In the genomic region with DNA sequence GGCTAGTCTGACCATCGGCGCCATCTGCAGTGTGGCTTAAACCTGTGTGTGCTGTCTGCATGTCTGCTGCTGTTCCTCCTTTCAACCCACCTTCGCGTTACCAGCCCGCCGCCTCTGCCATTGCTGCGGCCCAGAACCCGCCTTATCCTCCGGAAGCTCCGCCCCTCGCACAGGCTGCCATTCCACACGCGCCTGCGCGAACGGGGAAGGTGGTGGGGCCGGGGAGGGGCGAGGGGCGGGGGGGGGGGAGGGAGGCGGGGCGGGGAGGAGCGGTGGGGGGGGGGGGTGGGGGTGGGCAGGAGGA, we compare ENCODE assay signal across 8 mouse cellular contexts. TPM values are rescaled to one million over a fixed set of nuclear protein-coding genes. Genes with fewer than 3 reads are reported as not detected.
A peak's percentile ranks its signal among the peaks of the same experiment; 100 is the strongest.
DNase-seq lines count a peak whose midpoint lies in the region; ATAC-seq and TF ChIP-seq lines count a peak whose summit lies in the region.

A gene (minus strand): TSS at position 152 of the 304 bp plus-strand sequence.

- no peaks in the 10 kb centered on the region for H3K36me3 ChIP-seq in heart, embryonic 12.5 days
- H3K36me3 ChIP-seq in kidney, postnatal 0 days (ENCODE audit: insufficient read depth, low read length) = no peaks in the 10 kb centered on the region
- H3K36me3 ChIP-seq in liver, embryonic 11.5 days (ENCODE audit: control insufficient read depth, insufficient read depth, low read length) = no peaks in the 10 kb centered on the region
- H3K36me3 ChIP-seq in splenic B cell, adult 2 months (ENCODE audit: control insufficient read depth, insufficient read depth, low read length, poor library complexity, severe bottlenecking) = no peaks in the 10 kb centered on the region

- DNase-seq in CD4-positive helper T cell, adult 2 months (ENCODE audit: low read depth, low spot score) = peak; percentile 86
- peak; percentile 87 for DNase-seq in kidney, postnatal 0 days (ENCODE audit: low spot score)
- DNase-seq in liver, embryonic 11.5 days (ENCODE audit: low spot score) = peak; percentile 52
- DNase-seq in naive thymus-derived CD4-positive, alpha-beta T cell, adult 2 months (ENCODE audit: low read depth) = peak; percentile 84
- peak; percentile 87 for DNase-seq in splenic B cell, adult 2 months (ENCODE audit: low read depth, low spot score)

- H3K9me3 ChIP-seq in heart, embryonic 12.5 days (replicated peaks) = no peaks in the 10 kb centered on the region
- no peaks in the 10 kb centered on the region for H3K9me3 ChIP-seq in kidney, postnatal 0 days (replicated peaks; ENCODE audit: low read length)
- H3K9me3 ChIP-seq in liver, embryonic 11.5 days (ENCODE audit: control insufficient read depth, low read length) = no peaks in the 10 kb centered on the region

- H3K27ac ChIP-seq in brown adipose tissue, adult 24 weeks (replicated peaks; ENCODE audit: low read depth, low read length) = peak within 1 kb of the TSS; percentile 37; the same call in 1 of the 2 replicates
- peak within 1 kb of the TSS; percentile 33; the same call in 1 of the 2 replicates for H3K27ac ChIP-seq in heart, embryonic 12.5 days (ENCODE audit: poor library complexity, severe bottlenecking)
- peak within 1 kb of the TSS; percentile 36; the same call in 1 of the 2 replicates for H3K27ac ChIP-seq in kidney, postnatal 0 days
- no peak within 1 kb of the TSS; the same call in 1 of the 2 replicates for H3K27ac ChIP-seq in liver, embryonic 11.5 days (ENCODE audit: low read depth, low read length)

- peak; percentile 100 for ATAC-seq in erythroid progenitor cell, adult 5-6 weeks (replicated peaks; ENCODE audit: low FRiP score, poor library complexity, severe bottlenecking)
- ATAC-seq in heart, embryonic 12.5 days (ENCODE audit: insufficient number of reproducible peaks, low FRiP score) = peak; percentile 81
- peak; percentile 72 for ATAC-seq in kidney, postnatal 0 days (replicated peaks; ENCODE audit: low FRiP score, low read depth)
- peak; percentile 75 for ATAC-seq in liver, embryonic 11.5 days (replicated peaks; ENCODE audit: low FRiP score)

- no peaks in the 10 kb centered on the region for H3K4me1 ChIP-seq in brown adipose tissue, adult 24 weeks (ENCODE audit: control insufficient read depth, insufficient read depth, insufficient read length, low read length)
- H3K4me1 ChIP-seq in heart, embryonic 12.5 days (replicated peaks) = no peaks in the 10 kb centered on the region
- H3K4me1 ChIP-seq in kidney, postnatal 0 days (replicated peaks; ENCODE audit: insufficient read depth, low read length) = no peaks in the 10 kb centered on the region
- no peaks in the 10 kb centered on the region for H3K4me1 ChIP-seq in liver, embryonic 11.5 days (replicated peaks; ENCODE audit: control insufficient read depth, insufficient read depth, low read length)

- TF ChIP-seq CTCF in kidney, postnatal 0 days (IDR thresholded peaks at IDR 0.05; ENCODE audit: low read depth) = no peak

- WGBS in heart, embryonic 12.5 days = 26% methylated on average over 11 of the region's 22 CpGs
- 19% methylated on average over 11 of the region's 22 CpGs for WGBS in kidney, postnatal 0 days
- 29% methylated on average over 12 of the region's 22 CpGs for WGBS in liver, embryonic 11.5 days

- peak within 1 kb of the TSS; percentile 73 for H3K4me2 ChIP-seq in heart, embryonic 12.5 days
- H3K4me2 ChIP-seq in kidney, postnatal 0 days (ENCODE audit: low read length) = peak within 1 kb of the TSS; percentile 58
- H3K4me2 ChIP-seq in liver, embryonic 11.5 days = peak within 1 kb of the TSS; percentile 72

- H3K4me3 ChIP-seq in brown adipose tissue, adult 24 weeks (ENCODE audit: insufficient read depth, low read depth, low read length) = peak within 1 kb of the TSS; percentile 72
- peak within 1 kb of the TSS; percentile 59 for H3K4me3 ChIP-seq in heart, embryonic 12.5 days
- peak within 1 kb of the TSS; percentile 47 for H3K4me3 ChIP-seq in kidney, postnatal 0 days (replicated peaks; ENCODE audit: low read depth, low read length)
- peak within 1 kb of the TSS; percentile 55 for H3K4me3 ChIP-seq in liver, embryonic 11.5 days (ENCODE audit: low read depth, low read length)

- H3K9ac ChIP-seq in heart, embryonic 12.5 days = peak within 1 kb of the TSS; percentile 74
- peak within 1 kb of the TSS; percentile 53 for H3K9ac ChIP-seq in kidney, postnatal 0 days (ENCODE audit: low read depth, low read length)
- H3K9ac ChIP-seq in liver, embryonic 11.5 days (ENCODE audit: low read depth, low read length) = peak within 1 kb of the TSS; percentile 76

- no peaks in the 10 kb centered on the region for H3K27me3 ChIP-seq in heart, embryonic 12.5 days (replicated peaks)
- H3K27me3 ChIP-seq in kidney, postnatal 0 days (ENCODE audit: insufficient read depth, low read length) = no peaks in the 10 kb centered on the region
- no peaks in the 10 kb centered on the region for H3K27me3 ChIP-seq in liver, embryonic 11.5 days (replicated peaks; ENCODE audit: control insufficient read depth, insufficient read depth, low read length)
- H3K27me3 ChIP-seq in splenic B cell, adult 2 months (ENCODE audit: control insufficient read depth, insufficient read depth, low read length, poor library complexity, severe bottlenecking) = no peaks in the 10 kb centered on the region

RNA-seq across cellular contexts. Expression of the gene that starts here (rescaled TPM):
- polyA plus RNA-seq in brown adipose tissue, adult 24 weeks (2012; ENCODE audit: insufficient read depth, insufficient read length, missing spikeins) = 85.5 and 92.6 TPM in 2 replicates
- 15.1 and 20.9 TPM in 2 replicates for total RNA-seq in erythroid progenitor cell, adult 5-6 weeks (2015; ENCODE audit: low replicate concordance)
- total RNA-seq in erythroid progenitor cell, adult 5-6 weeks (2017; ENCODE audit: low replicate concordance) = 8.2 and 9.5 TPM in 2 replicates
- polyA plus RNA-seq in heart, embryonic 12.5 days (2016; fragmentation: Nextera tagmentation; extraction: Ambion mirVana) = 93.9 and 95.5 TPM in 2 replicates
- polyA plus RNA-seq in kidney, postnatal 0 days (2015; fragmentation: Nextera tagmentation; extraction: Ambion mirVana) = 134 and 138 TPM in 2 replicates
- 94.4 and 102 TPM in 2 replicates for polyA plus RNA-seq in liver, embryonic 11.5 days (2014; fragmentation: Nextera tagmentation; extraction: Ambion mirVana)
